In the genomic region with DNA sequence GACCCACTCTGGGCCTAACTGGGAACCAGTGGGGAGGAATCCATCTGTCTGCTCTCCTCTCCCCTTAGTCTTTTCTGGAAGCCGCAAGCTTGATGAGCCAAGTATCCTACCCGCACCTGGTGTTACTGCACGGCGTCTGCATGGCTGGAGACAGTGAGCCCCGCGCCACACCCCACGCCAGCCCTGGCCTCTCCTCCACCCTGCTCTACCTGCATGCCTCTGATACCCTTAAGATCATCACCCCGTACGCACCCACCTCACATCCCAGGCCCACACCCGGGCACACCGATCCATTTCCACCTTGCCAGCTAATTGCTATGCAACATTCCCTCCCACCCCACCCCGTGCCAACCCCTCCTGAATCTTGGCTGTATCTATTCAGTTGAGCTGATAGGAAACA, we compare ENCODE assay signal across 12 mouse cellular contexts.
"Had no signal": no experiment of that assay in that cellular context is flagged by ENCODE, and none has a peak within 500 bp of the region (broad histone marks: within the 10 kb centered on the region; RNA-seq: fewer than 3 reads in every experiment).

No protein-coding gene starts in this region.

- DNase-seq: retina, postnatal 1 day; right cerebral cortex, adult 18-20 months; right cerebral cortex, postnatal 14 days; right cerebral cortex, postnatal 25 days; right cerebral cortex, postnatal 4 days; spleen, adult 18-20 months; thymus, adult 18-20 months; thymus, adult 2 months; thymus, postnatal 14 days; thymus, postnatal 25 days; thymus, postnatal 36 days; thymus, postnatal 4 days had no signal
